Mouse (Mus musculus) hindbrain, embryonic 15.5 days (tissue): ENCODE data around the gene Nuf2. TPM values are rescaled to one million over a fixed set of nuclear protein-coding genes. Genes with fewer than 3 reads are reported as not detected.

ENCODE experiments used
- ATAC-seq: fragments of 200-750 bp; cut with Nextera tagmentation; 2 replicates; pipeline ENCODE4 v1.8.0; 2017; ENCODE audit warnings: low read depth, moderate number of reproducible peaks, moderate TSS enrichment; ENCODE audit not compliant: low FRiP score
- H3K27ac ChIP-seq: fragments of 300-500 bp; sonication (generic); replicated peaks from 2 replicates; pipeline ENCODE4 v1.5.1; 2015; ENCODE audit warnings: mild to moderate bottlenecking, inconsistent platforms
- H3K27me3 ChIP-seq: fragments of 300-500 bp; sonication (generic); 2 replicates; pipeline ENCODE4 v1.6.1; 2015; ENCODE audit warnings: control low read depth, inconsistent platforms
- H3K36me3 ChIP-seq: fragments of 300-500 bp; sonication (generic); 2 replicates; pipeline ENCODE4 v1.6.1; 2015; ENCODE audit warnings: control low read depth, inconsistent platforms
- H3K4me1 ChIP-seq: fragments of 300-500 bp; sonication (generic); replicated peaks from 2 replicates; pipeline ENCODE4 v1.6.1; 2015; ENCODE audit warnings: control low read depth, inconsistent platforms
- H3K4me2 ChIP-seq: fragments of 300-500 bp; sonication (generic); 2 replicates; pipeline ENCODE4 v1.6.1; 2015; ENCODE audit warnings: moderate library complexity, mild to moderate bottlenecking, inconsistent platforms
- H3K4me3 ChIP-seq: fragments of 300-500 bp; sonication (generic); 2 replicates; pipeline ENCODE4 v1.5.1; 2015; ENCODE audit warnings: mild to moderate bottlenecking, inconsistent platforms
- H3K9ac ChIP-seq: fragments of 300-500 bp; sonication (generic); 2 replicates; pipeline ENCODE4 v1.6.1; 2015; ENCODE audit warnings: inconsistent platforms
- H3K9me3 ChIP-seq: fragments of 300-500 bp; sonication (generic); 2 replicates; pipeline ENCODE4 v1.6.1; 2016; ENCODE audit warnings: control low read depth, inconsistent platforms
- WGBS: fragments of 180-500 bp; shearing (Covaris S2); methylation state at CpG from one replicate; pipeline ENCODE4 v1.1.7; 2015; 5-methylcytosine and 5-hydroxymethylcytosine counted together
- polyA plus RNA-seq: library from polyadenylated mRNA; unstranded; fragments of >200 nt; fragmentation: Nextera tagmentation; extraction: Ambion mirVana; gene quantifications from 2 replicates; pipeline ENCODE4 v1.2.1, GENCODE M21; 2015

The Nuf2 gene
- polyA plus RNA-seq: 13.0 and 17.0 TPM in 2 replicates

DNA sequence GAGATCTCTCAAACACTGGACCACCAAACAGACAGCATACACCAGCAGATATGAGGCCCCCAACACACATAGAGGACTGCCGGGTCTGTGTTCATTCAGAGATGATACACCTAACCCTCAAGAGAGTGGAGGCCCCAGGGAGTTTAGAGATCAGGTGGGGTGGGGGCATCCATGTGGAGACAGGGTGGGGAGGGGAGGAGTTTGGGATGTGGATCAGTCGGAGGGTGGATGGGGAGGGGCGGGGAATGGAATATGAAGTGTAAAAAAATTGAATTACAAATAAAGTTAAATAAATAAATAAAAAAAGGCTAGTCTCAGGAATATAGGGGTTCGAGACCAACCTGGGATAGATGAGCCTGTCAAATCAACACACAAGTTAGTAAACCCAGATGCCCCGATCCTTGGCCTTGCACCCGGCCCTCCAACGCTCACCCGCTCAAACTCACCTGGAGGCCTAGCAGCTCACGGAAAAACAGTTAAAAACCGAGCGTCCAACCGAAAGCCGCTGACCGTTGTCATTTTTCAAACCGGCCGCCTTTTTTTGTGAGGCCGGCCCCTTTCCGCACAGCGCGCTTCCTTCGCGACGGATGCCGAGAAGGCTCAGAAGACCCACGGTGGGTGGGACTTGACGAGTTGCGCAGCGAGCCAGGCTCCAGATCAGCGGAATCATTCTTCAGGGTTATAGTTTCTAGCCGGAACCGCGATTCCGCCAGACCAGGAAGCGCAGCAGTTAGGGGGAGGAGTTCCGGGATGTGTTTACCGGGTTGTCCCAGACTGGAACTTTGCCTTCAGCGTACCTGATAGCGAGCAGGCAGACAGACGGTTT is at the start of gene Nuf2:
TSS of gene Nuf2 (minus strand) at position 589 of the 826 bp plus-strand sequence.
- Histone ChIP-seq H3K36me3 (no peaks in the 10 kb centered on the region), H3K27me3 (no peaks in the 10 kb centered on the region), H3K4me2 (peak within 1 kb of the TSS; percentile 81), H3K4me1 (peaks cover 5% of the 10 kb centered on the region; the same call in 1 of the 2 replicates), H3K9me3 (no peaks in the 10 kb centered on the region), H3K9ac (peak within 1 kb of the TSS; percentile 59), H3K4me3 (peak within 1 kb of the TSS; percentile 57), H3K27ac (peak within 1 kb of the TSS; percentile 87)
- peak; percentile 98 for ATAC-seq
- WGBS: under 1% methylated on average over 39 of the region's 39 CpGs

- Histone ChIP-seq H3K36me3 (no peaks in the 10 kb centered on the region), H3K4me1 (no peaks in the 10 kb centered on the region), H3K9me3 (no peaks in the 10 kb centered on the region), H3K27me3 (no peaks in the 10 kb centered on the region), H3K9ac (no peak overlapping the region), H3K27ac (no peak overlapping the region), H3K4me3 (no peak overlapping the region), H3K4me2 (no peak overlapping the region)
- WGBS: 89% methylated on average over 3 of the region's 3 CpGs
- no peak for ATAC-seq
These were observed 48.3 kb upstream of the Nuf2 start for GRCm38 (mm10) chr1:169579572-169579971.

DNA sequence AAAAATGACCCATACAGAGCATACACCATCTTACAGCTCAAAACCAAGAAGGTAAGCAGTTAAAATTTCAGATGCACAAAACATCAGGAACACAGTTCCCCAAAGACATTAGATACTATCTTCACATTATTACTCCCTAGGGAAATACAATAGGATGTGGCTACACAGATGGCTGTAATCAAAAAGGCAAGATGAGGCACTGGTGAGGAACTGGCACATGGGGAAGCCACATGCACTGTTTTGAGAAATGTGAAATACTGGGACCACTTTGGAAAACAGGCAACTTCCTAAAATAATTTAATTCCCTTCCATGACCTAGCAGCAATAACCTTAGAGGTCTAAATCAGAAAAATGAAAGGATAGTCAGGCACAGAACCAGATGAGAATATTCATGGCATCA is 42.9 kb upstream of the Nuf2 start:
- Histone ChIP-seq H3K4me2 (no peak overlapping the region), H3K27ac (no peak overlapping the region), H3K27me3 (no peaks in the 10 kb centered on the region), H3K4me1 (no peaks in the 10 kb centered on the region), H3K9ac (no peak overlapping the region), H3K9me3 (no peaks in the 10 kb centered on the region), H3K36me3 (no peaks in the 10 kb centered on the region), H3K4me3 (no peak overlapping the region)
- ATAC-seq: no peak

DNA sequence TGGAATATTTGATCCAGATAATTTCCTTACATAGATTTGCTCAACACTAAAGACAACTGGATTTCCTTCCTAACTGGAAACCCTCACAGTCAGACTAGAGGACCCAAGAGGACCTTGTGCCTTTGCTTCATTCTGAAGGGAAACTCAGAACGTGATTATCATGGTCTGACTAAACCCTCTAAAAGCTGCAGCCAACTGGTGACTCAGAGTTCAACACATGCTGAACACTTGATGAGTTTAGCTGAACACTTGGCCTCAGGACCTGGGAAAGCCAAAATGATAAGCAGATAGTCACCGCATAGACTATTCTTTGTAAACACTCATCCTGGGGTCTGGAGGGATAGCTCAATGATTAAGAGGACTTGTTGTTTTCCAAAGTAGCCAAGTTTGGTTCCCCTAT is 24.4 kb upstream of the Nuf2 start:
- WGBS: 91% methylated on average over 2 of the region's 2 CpGs
- no peaks in the 10 kb centered on the region for H3K9me3 ChIP-seq
- H3K4me1 ChIP-seq: no peaks in the 10 kb centered on the region
- no peak overlapping the region for H3K4me3 ChIP-seq
- H3K9ac ChIP-seq: no peak overlapping the region
- no peak overlapping the region for H3K27ac ChIP-seq
- H3K4me2 ChIP-seq: no peak overlapping the region
- no peak for ATAC-seq
- no peaks in the 10 kb centered on the region for H3K27me3 ChIP-seq
- H3K36me3 ChIP-seq: no peaks in the 10 kb centered on the region

DNA sequence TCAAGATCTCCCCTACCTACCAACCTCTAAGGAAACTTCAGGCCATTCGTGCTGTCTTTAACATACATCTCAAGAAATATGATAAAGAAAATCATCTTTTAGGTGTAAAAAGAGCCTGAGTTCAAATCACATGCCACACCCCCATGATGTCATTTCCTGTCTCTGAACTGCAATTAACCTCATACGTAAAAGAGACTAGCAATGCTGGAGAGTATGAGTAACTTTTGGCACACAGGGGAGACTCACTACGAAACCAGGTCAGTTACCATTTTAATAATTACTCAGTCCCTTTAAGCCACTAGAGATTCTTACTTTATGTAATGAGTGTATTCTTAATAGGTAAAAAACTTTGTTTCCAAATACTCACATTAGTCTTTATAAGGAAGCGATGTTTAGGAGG is 23.8 kb upstream of the Nuf2 start:
- Histone ChIP-seq H3K9me3 (no peaks in the 10 kb centered on the region), H3K4me3 (no peak overlapping the region), H3K27ac (no peak overlapping the region), H3K4me2 (no peak overlapping the region), H3K27me3 (no peaks in the 10 kb centered on the region), H3K4me1 (no peaks in the 10 kb centered on the region), H3K9ac (no peak overlapping the region), H3K36me3 (no peaks in the 10 kb centered on the region)
- 96% methylated on average over 4 of the region's 4 CpGs for WGBS
- ATAC-seq: no peak

- no peaks in the 10 kb centered on the region for H3K27me3 ChIP-seq
- no peaks in the 10 kb centered on the region for H3K9me3 ChIP-seq
- no peak for ATAC-seq
- H3K9ac ChIP-seq: no peak overlapping the region
- H3K4me2 ChIP-seq: no peak overlapping the region
- no peak overlapping the region for H3K27ac ChIP-seq
- 82% methylated on average over 7 of the region's 7 CpGs for WGBS
- no peak overlapping the region for H3K4me3 ChIP-seq
- H3K36me3 ChIP-seq: no peaks in the 10 kb centered on the region
- H3K4me1 ChIP-seq: no peaks in the 10 kb centered on the region
These were observed 22.2 kb upstream of the Nuf2 start for GRCm38 (mm10) chr1:169553446-169553845.

GRCm38 (mm10) chr1:169540415-169540814 is 9.2 kb upstream of the Nuf2 start:
- Histone ChIP-seq H3K9ac (no peak overlapping the region), H3K36me3 (no peaks in the 10 kb centered on the region), H3K4me3 (no peak overlapping the region), H3K4me2 (no peak overlapping the region), H3K27me3 (no peaks in the 10 kb centered on the region), H3K27ac (no peak overlapping the region), H3K9me3 (no peaks in the 10 kb centered on the region), H3K4me1 (no peaks in the 10 kb centered on the region)
- no peak for ATAC-seq
- WGBS: 89% methylated on average over 6 of the region's 6 CpGs

DNA sequence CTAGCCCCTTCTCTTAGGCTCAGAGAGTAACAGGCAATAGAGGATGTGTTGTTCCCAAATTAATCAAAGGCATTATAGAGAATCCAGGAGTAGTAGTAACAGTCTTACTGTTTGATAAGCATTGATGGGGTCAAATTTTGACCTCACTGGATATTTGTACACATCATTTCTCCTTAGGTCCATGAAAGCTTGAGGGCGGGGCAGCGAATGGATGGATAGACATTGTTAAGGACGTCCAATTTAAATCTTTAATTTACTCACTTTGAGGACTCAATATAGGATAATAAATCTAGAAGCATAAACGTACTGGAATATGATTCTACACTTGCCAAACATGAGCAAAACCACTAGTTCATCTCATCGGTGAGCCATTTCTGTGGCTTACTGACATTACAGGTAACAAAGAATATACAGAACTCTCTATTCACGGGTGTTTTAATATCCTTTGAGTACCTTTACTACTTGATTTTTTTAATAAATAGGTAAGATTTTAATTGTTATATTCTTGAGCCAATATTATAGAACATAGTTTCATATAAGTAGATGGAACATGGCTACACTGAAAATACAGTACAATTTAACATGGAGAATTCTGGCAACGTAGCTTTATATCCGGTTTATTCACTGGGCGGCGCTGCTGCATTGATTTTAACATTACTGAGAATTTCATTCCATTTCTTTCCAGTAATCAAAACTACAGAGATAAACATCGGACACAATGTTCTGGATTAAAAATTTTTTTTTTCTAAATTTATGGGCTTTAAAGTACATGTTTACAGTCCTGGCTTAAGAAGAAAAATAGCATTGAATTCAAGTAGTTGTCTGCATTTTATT is 655 bp upstream of the Nuf2 start:
- Histone ChIP-seq H3K9me3 (no peaks in the 10 kb centered on the region), H3K4me2 (peak overlapping the region; percentile 81), H3K9ac (peak overlapping the region; percentile 59), H3K4me1 (peaks cover 5% of the 10 kb centered on the region; the same call in 1 of the 2 replicates), H3K27ac (peak overlapping the region; percentile 87), H3K27me3 (no peaks in the 10 kb centered on the region), H3K4me3 (peak overlapping the region; percentile 57), H3K36me3 (no peaks in the 10 kb centered on the region)
- ATAC-seq: peak; percentile 32; the same call in 1 of the 2 replicates
- 11% methylated on average over 11 of the region's 11 CpGs for WGBS

GRCm38 (mm10) chr1:169529996-169530518 is 1.2 kb downstream of the Nuf2 start:
- Histone ChIP-seq H3K4me3 (peak overlapping the region; percentile 57; the same call in 1 of the 2 replicates), H3K27me3 (no peaks in the 10 kb centered on the region)
- 81% methylated on average over 8 of the region's 8 CpGs for WGBS

DNA sequence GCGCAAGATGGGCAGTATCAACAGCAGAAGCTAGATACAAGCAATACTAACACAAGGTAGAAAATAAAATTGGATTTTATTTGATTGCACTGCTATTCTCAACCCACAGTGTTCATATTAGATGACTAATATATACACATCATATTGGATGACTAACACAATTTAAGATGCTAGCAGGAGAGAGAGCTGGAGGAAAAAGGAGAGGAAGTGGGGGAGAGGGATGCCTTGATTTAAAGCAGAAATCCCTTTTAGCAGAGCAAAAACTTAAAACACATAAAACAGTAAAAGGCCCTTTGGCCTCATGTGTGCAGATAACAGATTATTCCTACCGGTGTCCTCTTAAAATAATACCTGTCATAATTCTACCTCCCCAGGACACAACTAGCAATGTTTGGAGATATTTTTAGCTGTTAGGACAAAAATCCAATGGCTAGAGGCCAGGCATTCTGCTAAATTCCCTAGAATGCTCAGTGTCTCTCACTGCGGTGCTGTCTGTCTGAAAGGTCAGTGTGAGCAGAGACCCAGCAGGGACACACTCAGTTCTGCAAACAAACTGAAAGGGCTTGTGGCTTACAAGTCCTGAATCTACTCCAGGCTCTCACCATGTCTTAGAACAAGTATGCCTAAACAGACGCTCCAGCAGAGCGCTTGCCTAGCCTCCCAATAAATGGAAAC is 5.1 kb downstream of the Nuf2 start:
- 93% methylated on average over 5 of the region's 5 CpGs for WGBS
- no peak for ATAC-seq
- peaks cover 4% of the 10 kb centered on the region; the same call in 1 of the 2 replicates for H3K4me1 ChIP-seq

More at GRCm38 (mm10) chr1:169529996-169530518, 1.2 kb downstream of the Nuf2 start:
- Histone ChIP-seq H3K4me1 (peaks cover 5% of the 10 kb centered on the region; the same call in 1 of the 2 replicates), H3K9me3 (no peaks in the 10 kb centered on the region), H3K4me2 (peak overlapping the region; percentile 81), H3K9ac (no peak overlapping the region), H3K36me3 (no peaks in the 10 kb centered on the region), H3K27ac (no peak overlapping the region)
- no peak for ATAC-seq

GRCm38 (mm10) chr1:169519337-169519736 is 11.9 kb downstream of the Nuf2 start:
- 94% methylated on average over 11 of the region's 11 CpGs for WGBS

More for the DNA sequence above, 5.1 kb downstream of the Nuf2 start:
- no peak overlapping the region for H3K9ac ChIP-seq
- no peaks in the 10 kb centered on the region for H3K9me3 ChIP-seq
- H3K36me3 ChIP-seq: no peaks in the 10 kb centered on the region
- no peaks in the 10 kb centered on the region for H3K27me3 ChIP-seq
- no peak overlapping the region for H3K4me3 ChIP-seq
- no peak overlapping the region for H3K27ac ChIP-seq
- no peak overlapping the region for H3K4me2 ChIP-seq

More at GRCm38 (mm10) chr1:169519337-169519736, 11.9 kb downstream of the Nuf2 start:
- ATAC-seq: no peak
- no peaks in the 10 kb centered on the region for H3K36me3 ChIP-seq
- H3K4me1 ChIP-seq: no peaks in the 10 kb centered on the region
- H3K27ac ChIP-seq: no peak overlapping the region
- no peak overlapping the region for H3K4me2 ChIP-seq
- H3K9me3 ChIP-seq: no peaks in the 10 kb centered on the region
- H3K4me3 ChIP-seq: no peak overlapping the region
- no peak overlapping the region for H3K9ac ChIP-seq
- H3K27me3 ChIP-seq: no peaks in the 10 kb centered on the region
